In the genomic region with DNA sequence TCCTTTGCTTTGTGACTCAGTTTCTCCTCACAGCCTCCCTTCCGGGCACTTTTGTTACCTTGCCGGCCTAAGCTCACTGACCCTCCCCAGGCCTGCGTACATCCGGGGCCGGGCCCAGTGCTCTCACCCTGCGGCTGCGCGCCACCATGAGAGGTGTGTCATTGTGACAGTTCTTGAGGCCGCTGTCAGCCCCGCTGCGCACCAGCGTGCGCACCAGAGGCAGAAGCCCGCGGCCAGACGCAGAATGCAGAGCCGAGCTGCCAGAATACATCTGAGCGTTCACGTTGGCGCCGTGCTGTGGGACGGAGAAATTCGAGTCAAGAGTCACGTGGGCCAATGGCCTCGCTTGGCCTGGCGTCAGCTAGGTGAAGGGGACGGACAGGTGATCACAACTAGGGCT, we compare ENCODE assay signal across 9 mouse cellular contexts. TPM values are rescaled to one million over a fixed set of nuclear protein-coding genes. Genes with fewer than 3 reads are reported as not detected.
DNase-seq lines count a peak whose midpoint lies in the region; ATAC-seq and TF ChIP-seq lines count a peak whose summit lies in the region.
"Had no signal": no experiment of that assay in that cellular context is flagged by ENCODE, and none has a peak within 500 bp of the region (broad histone marks: within the 10 kb centered on the region; RNA-seq: fewer than 3 reads in every experiment).

No protein-coding gene starts in this region.

- no peaks in the 10 kb centered on the region for H3K36me3 ChIP-seq in testis, adult 2 months (ENCODE audit: control insufficient read depth, insufficient read depth, low read length)
- H3K36me3 ChIP-seq in kidney, embryonic 15.5 days, result no peaks in the 10 kb centered on the region
- no peaks in the 10 kb centered on the region for H3K36me3 ChIP-seq in neural tube, embryonic 13.5 days

- no peak overlapping the region for H3K9ac ChIP-seq in kidney, embryonic 15.5 days
- peak overlapping the region; percentile 53; the same call in 1 of the 2 replicates for H3K9ac ChIP-seq in neural tube, embryonic 13.5 days

- peak overlapping the region; percentile 53 for H3K4me2 ChIP-seq in kidney, embryonic 15.5 days
- peak overlapping the region; percentile 48 for H3K4me2 ChIP-seq in neural tube, embryonic 13.5 days

- H3K4me1 ChIP-seq in testis, adult 2 months (ENCODE audit: control insufficient read depth, insufficient read depth, low read length), result peaks cover 30% of the 10 kb centered on the region
- peaks cover 19% of the 10 kb centered on the region for H3K4me1 ChIP-seq in kidney, embryonic 15.5 days
- peaks cover 17% of the 10 kb centered on the region for H3K4me1 ChIP-seq in neural tube, embryonic 13.5 days (replicated peaks)

- DNase-seq in adrenal gland, adult (ENCODE audit: inconsistent age in 2 of 2, low spot score in 1 of 2), result peak; percentile 57 to 79
- DNase-seq in adrenal gland, postnatal 4 days (ENCODE audit: low spot score in 2 of 2), result no peak
- DNase-seq in testis, postnatal 14 days (ENCODE audit: low spot score), result no peak
- no peak for DNase-seq in yolk sac, embryonic 10.5 days (ENCODE audit: low spot score)
- DNase-seq in spleen, postnatal 4 days (ENCODE audit: low spot score in 2 of 2), result no peak

- peak; percentile 21; the same call in 1 of the 2 replicates for TF ChIP-seq POLR2A in testis, adult 2 months (IDR thresholded peaks at IDR 0.05; ENCODE audit: control insufficient read depth, low read depth, low read length)

- H3K4me3 ChIP-seq in testis, adult 2 months (ENCODE audit: control insufficient read depth, low read depth, low read length), result peak overlapping the region; percentile 84
- peak overlapping the region; percentile 32 for H3K4me3 ChIP-seq in kidney, embryonic 15.5 days (replicated peaks)
- H3K4me3 ChIP-seq in neural tube, embryonic 13.5 days, result peak overlapping the region; percentile 25

- WGBS in kidney, embryonic 15.5 days, result 13% methylated on average over 27 of the region's 27 CpGs
- 4% methylated on average over 27 of the region's 27 CpGs for WGBS in neural tube, embryonic 13.5 days

- peak; percentile 37 for ATAC-seq in kidney, embryonic 15.5 days (replicated peaks; ENCODE audit: low FRiP score)
- ATAC-seq in neural tube, embryonic 13.5 days (ENCODE audit: low read depth), result peak; percentile 34

- H3K27me3 ChIP-seq in testis, adult 2 months (ENCODE audit: control insufficient read depth, insufficient read depth, low read length), result no peaks in the 10 kb centered on the region
- peaks cover 61% of the 10 kb centered on the region for H3K27me3 ChIP-seq in kidney, embryonic 15.5 days
- H3K27me3 ChIP-seq in neural tube, embryonic 13.5 days, result peaks cover 63% of the 10 kb centered on the region

- no peak overlapping the region for H3K27ac ChIP-seq in testis, adult 2 months (ENCODE audit: control insufficient read depth, insufficient read depth, low read depth, low read length)
- H3K27ac ChIP-seq in kidney, embryonic 15.5 days, result no peak overlapping the region
- H3K27ac ChIP-seq in neural tube, embryonic 13.5 days (replicated peaks), result no peak overlapping the region
- H3K27ac ChIP-seq: macrophage had no signal

- no peaks in the 10 kb centered on the region for H3K9me3 ChIP-seq in kidney, embryonic 15.5 days (replicated peaks)
- H3K9me3 ChIP-seq in neural tube, embryonic 13.5 days, result no peaks in the 10 kb centered on the region

- no peak for TF ChIP-seq CTCF in testis, adult 2 months (IDR thresholded peaks at IDR 0.05; ENCODE audit: control insufficient read depth, insufficient read depth, insufficient replicate concordance, low read depth, low read length)

RNA-seq across cellular contexts. Expression of a gene that starts 12.8 kb away (rescaled TPM):
- total RNA-seq in adrenal gland, postnatal 4 days (2021), result 1 to 10 TPM in 1 of 2 experiments, under 1 TPM in 1; 0.68 to 1.0 TPM
- 0.82 TPM in 1 of 2 replicates, not detected in the other for polyA plus RNA-seq in testis, adult 2 months (2012; rRNA removed)
- 8.3 and 9.1 TPM in 2 replicates for polyA plus RNA-seq in kidney, embryonic 15.5 days (2015; fragmentation: Nextera tagmentation; extraction: Ambion mirVana)
- polyA plus RNA-seq in neural tube, embryonic 13.5 days (2015; fragmentation: Nextera tagmentation; extraction: Ambion mirVana), result not detected in 2 replicates
- polyA plus RNA-seq: macrophage had no signal

RNA-seq across cellular contexts. Expression of a gene that starts 13.2 kb away (rescaled TPM):
- total RNA-seq in adrenal gland, postnatal 4 days (2021), result 10 to 100 TPM in 1 of 2 experiments, 1 to 10 TPM in 1; 9.6 to 11.5 TPM
- 4.4 and 5.9 TPM in 2 replicates for polyA plus RNA-seq in testis, adult 2 months (2012; rRNA removed)
- polyA plus RNA-seq in kidney, embryonic 15.5 days (2015; fragmentation: Nextera tagmentation; extraction: Ambion mirVana), result 3.9 and 4.9 TPM in 2 replicates
- polyA plus RNA-seq in neural tube, embryonic 13.5 days (2015; fragmentation: Nextera tagmentation; extraction: Ambion mirVana), result 0.32 and 1.8 TPM in 2 replicates

RNA-seq across cellular contexts. Expression of a gene that starts 38.6 kb away (rescaled TPM):
- 10 to 100 TPM; 59.8 to 84.7 TPM for total RNA-seq in adrenal gland, postnatal 4 days (2021)
- polyA plus RNA-seq in testis, adult 2 months (2012; rRNA removed), result 4.5 and 7.5 TPM in 2 replicates
- polyA plus RNA-seq in kidney, embryonic 15.5 days (2015; fragmentation: Nextera tagmentation; extraction: Ambion mirVana), result 244 and 257 TPM in 2 replicates
- 14.2 and 16.6 TPM in 2 replicates for polyA plus RNA-seq in neural tube, embryonic 13.5 days (2015; fragmentation: Nextera tagmentation; extraction: Ambion mirVana)

RNA-seq across cellular contexts. Expression of a gene that starts 42.4 kb away (rescaled TPM):
- total RNA-seq in adrenal gland, postnatal 4 days (2021), result not detected
- polyA plus RNA-seq in testis, adult 2 months (2012; rRNA removed), result 0.21 and 0.42 TPM in 2 replicates
- 0.16 TPM in 1 of 2 replicates, not detected in the other for polyA plus RNA-seq in kidney, embryonic 15.5 days (2015; fragmentation: Nextera tagmentation; extraction: Ambion mirVana)
- 5.2 and 6.6 TPM in 2 replicates for polyA plus RNA-seq in neural tube, embryonic 13.5 days (2015; fragmentation: Nextera tagmentation; extraction: Ambion mirVana)
- polyA plus RNA-seq: macrophage had no signal

RNA-seq across cellular contexts. Expression of a gene that starts 51.7 kb away (rescaled TPM):
- total RNA-seq in adrenal gland, postnatal 4 days (2021), result under 1 TPM in 1 of 2 experiments, not detected in 1; 0.20 TPM
- polyA plus RNA-seq in testis, adult 2 months (2012; rRNA removed), result 0.32 and 0.37 TPM in 2 replicates
- polyA plus RNA-seq in kidney, embryonic 15.5 days (2015; fragmentation: Nextera tagmentation; extraction: Ambion mirVana), result not detected in 2 replicates
- 0.36 and 0.48 TPM in 2 replicates for polyA plus RNA-seq in neural tube, embryonic 13.5 days (2015; fragmentation: Nextera tagmentation; extraction: Ambion mirVana)

Comparison
In these comparisons a context has a peak if more than half of its experiments do, and no peak if none do; other contexts are left out.
1. DNase-seq: peak in adrenal gland, adult (2 of 2); none in adrenal gland, postnatal 4 days (0 of 2), testis, postnatal 14 days (single experiment), yolk sac, embryonic 10.5 days (single experiment) and spleen, postnatal 4 days (0 of 2).
2. H3K4me3 ChIP-seq: peak in every context shown above with its lines; median percentile 84 in testis, adult 2 months; 32 in kidney, embryonic 15.5 days; 25 in neural tube, embryonic 13.5 days.
3. RNA of a gene that starts 38.6 kb away (polyA plus RNA-seq): 244 to 257 TPM in kidney, embryonic 15.5 days; 14.2 to 16.6 TPM in neural tube, embryonic 13.5 days and 4.5 to 7.5 TPM in testis, adult 2 months; every median in the first group is over 10 times any median in the second.